Mouse (Mus musculus) stomach, postnatal 0 days (tissue): ENCODE measurements around the gene Lurap1.

Experiments used
- CTCF ChIP-seq: IDR thresholded peaks from 2 replicates; pipeline ENCODE4 v1.5.1; 2016; ENCODE audit warnings: antibody characterized with exemption, low read depth, mild to moderate bottlenecking, moderate library complexity
- EP300 ChIP-seq: optimal IDR thresholded peaks from 2 replicates; pipeline ENCODE3; 2016; ENCODE audit warnings: antibody characterized with exemption

DNA sequence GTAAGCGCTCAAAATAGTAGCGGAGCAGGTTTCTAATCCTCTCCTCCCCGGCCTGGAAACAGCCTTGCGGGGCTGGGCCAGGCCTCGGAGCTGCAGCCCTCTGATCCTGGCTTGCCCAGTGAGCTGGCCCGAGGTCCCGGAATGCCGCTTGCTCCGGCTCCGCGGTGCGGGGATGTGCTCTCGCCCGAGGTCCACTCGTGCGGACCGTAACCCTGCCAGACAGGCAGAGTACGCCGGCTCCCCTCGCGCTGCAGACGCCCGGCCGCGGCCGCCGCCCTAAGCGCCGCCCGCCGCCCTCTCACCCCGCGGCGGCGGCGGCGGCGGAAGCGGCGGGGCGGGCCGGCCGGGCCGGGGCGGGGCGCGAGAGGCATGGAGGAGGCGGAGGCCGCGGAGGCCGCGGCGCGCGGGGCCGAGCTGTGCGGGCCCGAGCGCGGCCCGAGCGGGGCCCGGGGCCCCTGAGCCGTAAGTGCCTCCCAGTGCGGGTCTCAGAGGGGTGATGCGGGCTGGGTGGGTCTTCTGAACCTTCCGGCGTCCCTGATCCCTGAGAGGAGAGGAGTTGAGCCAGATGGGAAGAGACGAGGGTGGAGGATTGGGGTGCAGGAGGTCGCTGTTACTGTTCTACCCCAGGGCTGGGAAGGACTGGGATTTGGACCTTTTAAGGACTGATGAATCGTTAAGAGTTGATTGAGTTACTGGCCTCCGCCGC lies 829 bp downstream of the Lurap1 start:
- no peak for TF ChIP-seq CTCF
- no peak for TF ChIP-seq EP300
